Mouse (Mus musculus): ENCODE results near the gene Zfp715. TPM values are rescaled to one million over a fixed set of nuclear protein-coding genes. Genes with fewer than 3 reads are reported as not detected.
A peak's percentile ranks its signal among the peaks of the same experiment; 100 is the strongest.

Zfp715 gene
- polyA plus RNA-seq, 1 experiment from 2014 or later, result 3.9 TPM

DNA sequence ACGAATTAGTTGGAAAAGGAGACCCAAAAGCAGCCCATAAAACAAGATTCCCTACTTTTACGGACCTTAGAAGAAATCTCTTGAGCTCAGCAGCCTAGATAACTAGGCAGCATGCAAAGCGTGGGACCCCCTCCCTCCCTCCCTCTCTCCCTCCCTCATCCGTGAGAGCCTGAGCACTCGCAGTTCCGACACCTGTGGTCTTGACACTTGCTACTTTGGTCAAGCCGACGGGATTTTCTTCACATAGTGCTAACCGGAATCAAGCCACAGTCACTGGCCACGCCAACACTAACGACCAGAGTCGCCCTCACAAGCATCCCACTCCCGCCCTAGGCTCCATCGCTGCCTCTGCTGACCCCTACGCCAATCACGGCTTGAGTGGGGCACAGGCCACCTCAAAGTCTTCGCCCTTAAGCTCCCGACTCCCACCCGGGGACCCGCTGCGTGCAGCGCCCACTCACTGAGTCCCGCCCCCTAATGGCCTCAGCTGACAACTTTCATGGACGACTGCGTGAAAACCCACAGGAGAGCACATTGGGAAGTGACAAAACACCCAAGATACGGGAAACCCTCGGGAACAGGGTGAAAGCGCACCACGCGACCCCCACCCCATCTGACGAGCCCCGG lies 595 bp downstream of the Zfp715 start:
- Histone ChIP-seq H3K4me1 (ENCODE audit: insufficient read depth) (peaks cover 27% of the 10 kb centered on the region), H3K27ac (ENCODE audit: low read depth) (peak overlapping the region; percentile 96), H3K4me2 (ENCODE audit: low read depth, low read length) (peak overlapping the region; percentile 96), H3K27me3 (ENCODE audit: insufficient read depth, low read length) (no peaks in the 10 kb centered on the region), H3K9ac (replicated peaks) (peak overlapping the region; percentile 92), H3K9me3 (ENCODE audit: low read length) (no peaks in the 10 kb centered on the region), H3K36me3 (replicated peaks; ENCODE audit: insufficient read depth, low read length) (peaks cover 20% of the 10 kb centered on the region; the same call in 1 of the 2 replicates), H3K4me3 (ENCODE audit: low read depth, low read length) (peak overlapping the region; percentile 93)
- ATAC-seq (peak; percentile 40), DNase-seq (no peak)
- TF ChIP-seq EP300 (IDR thresholded peaks at IDR 0.05; ENCODE audit: low read depth) (no peak), CTCF (IDR thresholded peaks at IDR 0.05; ENCODE audit: low read depth) (peak; percentile 40)
- WGBS (ENCODE audit: insufficient replicate concordance), result 1% methylated on average over 32 of the region's 32 CpGs

DNA sequence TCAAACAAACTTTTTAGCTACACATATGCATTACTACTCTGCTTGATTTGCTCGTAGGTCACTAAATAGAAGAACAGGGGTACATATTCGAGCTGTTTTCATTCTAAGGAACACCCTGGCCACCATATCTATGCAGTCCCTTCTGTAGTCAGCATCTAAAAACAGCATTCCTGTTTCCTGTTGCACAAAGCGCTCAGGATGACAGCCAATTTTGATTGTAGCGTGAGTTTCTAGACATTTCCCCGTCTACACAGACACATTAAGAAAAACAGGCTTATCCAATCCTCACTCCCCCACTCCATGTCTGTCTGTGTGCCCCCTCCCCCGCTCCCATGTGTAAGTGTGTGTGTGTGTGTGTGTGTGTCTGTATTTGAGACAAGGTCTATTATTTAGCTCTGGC lies 1.5 kb downstream of the Zfp715 start:
- Histone ChIP-seq H3K9me3 (ENCODE audit: low read length) (no peaks in the 10 kb centered on the region), H3K27ac (ENCODE audit: low read depth) (peak overlapping the region; percentile 96; the same call in 1 of the 2 replicates), H3K4me3 (ENCODE audit: low read depth, low read length) (peak overlapping the region; percentile 93; the same call in 1 of the 2 replicates), H3K4me2 (ENCODE audit: low read depth, low read length) (peak overlapping the region; percentile 96), H3K27me3 (ENCODE audit: insufficient read depth, low read length) (no peaks in the 10 kb centered on the region), H3K4me1 (ENCODE audit: insufficient read depth) (peaks cover 27% of the 10 kb centered on the region), H3K9ac (replicated peaks) (peak overlapping the region; percentile 92), H3K36me3 (replicated peaks; ENCODE audit: insufficient read depth, low read length) (peaks cover 21% of the 10 kb centered on the region; the same call in 1 of the 2 replicates)
- TF ChIP-seq CTCF (IDR thresholded peaks at IDR 0.05; ENCODE audit: low read depth), result no peak
- TF ChIP-seq EP300 (IDR thresholded peaks at IDR 0.05; ENCODE audit: low read depth), result no peak
- ATAC-seq (no peak), DNase-seq (no peak)
- 47% methylated on average over 6 of the region's 6 CpGs for WGBS (ENCODE audit: insufficient replicate concordance)

DNA sequence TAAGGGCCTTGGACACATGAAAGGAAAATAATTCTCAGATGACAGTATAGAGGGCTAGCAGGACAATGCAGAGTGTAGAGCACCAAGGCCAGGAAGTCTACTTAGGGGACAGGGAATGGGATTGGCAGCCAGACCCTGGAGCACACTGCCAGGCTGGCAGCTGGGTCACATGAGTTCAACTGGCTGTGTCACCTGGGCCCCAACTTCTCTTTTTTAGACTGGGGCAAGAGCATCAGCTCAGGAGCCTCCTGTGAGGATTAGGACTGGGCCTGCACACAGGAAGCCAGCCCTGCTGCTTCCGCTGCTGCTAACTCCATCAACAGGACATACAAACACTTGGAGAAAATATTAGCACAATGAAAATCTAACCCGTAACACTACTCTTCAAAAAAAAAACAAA lies 4.0 kb downstream of the Zfp715 start:
- peaks cover 27% of the 10 kb centered on the region for H3K4me1 ChIP-seq (ENCODE audit: insufficient read depth)

DNA sequence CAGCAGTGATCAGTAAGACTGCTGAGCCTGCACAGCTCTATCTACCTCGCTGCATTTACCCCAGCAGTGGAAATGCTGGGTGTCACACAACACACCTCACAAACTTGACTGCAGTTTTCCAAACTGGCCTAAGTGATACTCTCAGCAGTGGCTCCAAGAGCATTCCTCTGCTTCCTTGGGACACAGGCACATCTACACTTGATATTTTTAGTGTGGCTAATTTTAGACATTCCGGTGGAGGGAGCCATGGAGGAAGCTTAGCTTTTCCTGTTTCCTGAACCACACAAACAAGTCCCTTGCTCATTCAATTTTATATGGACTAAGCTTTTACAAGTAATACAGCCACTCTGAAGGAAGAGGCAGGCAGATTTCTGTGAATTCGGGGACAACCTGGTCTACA lies 7.9 kb downstream of the Zfp715 start:
- Histone ChIP-seq H3K27me3 (ENCODE audit: insufficient read depth, low read length) (no peaks in the 10 kb centered on the region), H3K27ac (ENCODE audit: low read depth) (peak overlapping the region; percentile 1; the same call in 1 of the 2 replicates), H3K4me1 (ENCODE audit: insufficient read depth) (peaks cover 19% of the 10 kb centered on the region), H3K9ac (replicated peaks) (no peak overlapping the region), H3K9me3 (ENCODE audit: low read length) (no peaks in the 10 kb centered on the region), H3K4me2 (ENCODE audit: low read depth, low read length) (no peak overlapping the region), H3K36me3 (replicated peaks; ENCODE audit: insufficient read depth, low read length) (peaks cover 50% of the 10 kb centered on the region), H3K4me3 (ENCODE audit: low read depth, low read length) (no peak overlapping the region)
- ATAC-seq (no peak), DNase-seq (no peak)
- TF ChIP-seq EP300 (IDR thresholded peaks at IDR 0.05; ENCODE audit: low read depth), result peak; percentile 51; the same call in 1 of the 2 replicates
- TF ChIP-seq CTCF (IDR thresholded peaks at IDR 0.05; ENCODE audit: low read depth), result no peak
- WGBS (ENCODE audit: insufficient replicate concordance), result 36% methylated on average over 3 of the region's 3 CpGs

More for the DNA sequence above, 4.0 kb downstream of the Zfp715 start:
- 48% methylated on average over 2 of the region's 2 CpGs for WGBS (ENCODE audit: insufficient replicate concordance)
- H3K9ac ChIP-seq (replicated peaks), result no peak overlapping the region
- H3K36me3 ChIP-seq (replicated peaks; ENCODE audit: insufficient read depth, low read length), result peaks cover 29% of the 10 kb centered on the region; the same call in 1 of the 2 replicates
- TF ChIP-seq EP300 (IDR thresholded peaks at IDR 0.05; ENCODE audit: low read depth) (no peak), CTCF (IDR thresholded peaks at IDR 0.05; ENCODE audit: low read depth) (no peak)
- no peaks in the 10 kb centered on the region for H3K27me3 ChIP-seq (ENCODE audit: insufficient read depth, low read length)
- H3K27ac ChIP-seq (ENCODE audit: low read depth), result peak overlapping the region; percentile 29
- ATAC-seq, result no peak
- H3K4me3 ChIP-seq (ENCODE audit: low read depth, low read length), result no peak overlapping the region
- DNase-seq, result no peak
- H3K4me2 ChIP-seq (ENCODE audit: low read depth, low read length), result no peak overlapping the region
- no peaks in the 10 kb centered on the region for H3K9me3 ChIP-seq (ENCODE audit: low read length)

DNA sequence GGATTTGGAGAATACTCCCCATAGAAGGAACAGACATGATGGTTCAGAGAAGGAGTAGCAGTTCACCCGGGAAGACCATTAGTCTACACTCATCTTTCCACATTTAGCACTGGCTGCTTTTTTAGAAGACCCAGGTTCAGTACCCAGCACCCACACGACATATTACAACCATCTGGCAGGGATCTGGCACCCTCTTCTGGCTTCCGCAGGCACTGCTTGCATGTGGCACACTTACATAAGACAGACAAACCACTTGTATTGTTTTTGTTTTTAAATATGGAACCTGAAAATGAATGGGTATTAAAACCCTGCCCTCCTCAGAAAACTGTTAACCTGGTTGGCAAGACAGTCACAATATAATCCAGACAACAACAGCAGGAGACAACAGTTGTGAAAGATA lies 21.6 kb downstream of the Zfp715 start:
- Histone ChIP-seq H3K9me3 (ENCODE audit: low read length) (no peaks in the 10 kb centered on the region), H3K36me3 (replicated peaks; ENCODE audit: insufficient read depth, low read length) (peaks cover 8% of the 10 kb centered on the region; the same call in 1 of the 2 replicates), H3K4me3 (ENCODE audit: low read depth, low read length) (no peak overlapping the region), H3K4me1 (ENCODE audit: insufficient read depth) (no peaks in the 10 kb centered on the region), H3K27me3 (ENCODE audit: insufficient read depth, low read length) (no peaks in the 10 kb centered on the region), H3K27ac (ENCODE audit: low read depth) (no peak overlapping the region), H3K9ac (replicated peaks) (no peak overlapping the region), H3K4me2 (ENCODE audit: low read depth, low read length) (no peak overlapping the region)
- DNase-seq (no peak), ATAC-seq (no peak)
- TF ChIP-seq CTCF (IDR thresholded peaks at IDR 0.05; ENCODE audit: low read depth), result 0 out of 2 replicates have a peak, but pooled peaks have one; percentile 19
- TF ChIP-seq EP300 (IDR thresholded peaks at IDR 0.05; ENCODE audit: low read depth), result no peak
- 76% methylated on average over 3 of the region's 3 CpGs for WGBS (ENCODE audit: insufficient replicate concordance)

DNA sequence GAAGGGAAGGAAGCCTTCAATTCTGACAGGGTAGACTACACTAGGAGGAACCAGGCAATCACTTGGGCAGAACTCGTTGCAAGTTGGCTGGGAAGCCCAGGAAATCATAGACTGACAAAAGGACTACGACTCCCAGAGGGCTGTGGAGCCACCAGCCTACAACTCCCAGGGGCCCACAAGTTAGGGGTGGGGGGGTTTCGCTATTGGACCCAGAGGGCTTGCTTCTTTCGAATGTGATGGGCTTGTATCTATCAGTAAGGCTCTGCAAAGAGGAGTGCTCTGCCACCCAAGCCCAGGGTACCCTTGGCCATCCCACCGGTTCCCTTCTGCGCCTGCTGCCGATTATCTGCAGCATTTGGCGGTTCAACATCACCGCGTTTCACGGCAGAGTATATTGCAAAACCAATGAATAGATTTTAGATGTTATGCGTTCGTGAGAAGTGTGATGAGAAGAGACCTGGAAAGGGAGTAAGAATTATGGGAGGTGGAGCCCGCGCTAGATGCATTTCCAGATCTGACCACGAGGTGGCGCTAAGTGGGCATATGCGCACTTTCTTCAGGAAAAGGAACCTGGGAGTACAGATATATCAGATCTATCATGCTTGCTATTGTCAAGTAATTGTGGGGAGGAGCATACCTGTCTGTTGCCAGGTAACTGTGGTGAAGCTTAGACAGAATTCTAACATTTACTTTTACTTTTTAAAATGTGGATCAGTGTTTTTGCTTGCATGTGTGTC lies 30.1 kb downstream of the Zfp715 start:
- ATAC-seq (peak; percentile 51; the same call in 1 of the 2 replicates), DNase-seq (peak; percentile 80)
- no peak overlapping the region for H3K9ac ChIP-seq (replicated peaks)
- H3K27me3 ChIP-seq (ENCODE audit: insufficient read depth, low read length), result no peaks in the 10 kb centered on the region
- TF ChIP-seq EP300 (IDR thresholded peaks at IDR 0.05; ENCODE audit: low read depth) (no peak), CTCF (IDR thresholded peaks at IDR 0.05; ENCODE audit: low read depth) (peak; percentile 93)
- H3K36me3 ChIP-seq (replicated peaks; ENCODE audit: insufficient read depth, low read length), result no peaks in the 10 kb centered on the region
- H3K4me1 ChIP-seq (ENCODE audit: insufficient read depth), result no peaks in the 10 kb centered on the region
- no peaks in the 10 kb centered on the region for H3K9me3 ChIP-seq (ENCODE audit: low read length)
- 0 out of 2 replicates have a peak overlapping the region, but pooled peaks have one; percentile 2 for H3K4me3 ChIP-seq (ENCODE audit: low read depth, low read length)
- H3K4me2 ChIP-seq (ENCODE audit: low read depth, low read length), result peak overlapping the region; percentile 52
- 12% methylated on average over 18 of the region's 18 CpGs for WGBS (ENCODE audit: insufficient replicate concordance)
- no peak overlapping the region for H3K27ac ChIP-seq (ENCODE audit: low read depth)

Data from liver, postnatal 0 days (tissue).